Mouse (Mus musculus) heart, embryonic 11.5 days (tissue): ENCODE measurements around the gene Ift52. TPM values are rescaled to one million over a fixed set of nuclear protein-coding genes. Genes with fewer than 3 reads are reported as not detected.

Source experiments
- ATAC-seq: fragments of 200-750 bp; cut with Nextera tagmentation; replicated peaks from 2 replicates; pipeline ENCODE4 v1.8.0; 2017; ENCODE audit warnings: moderate library complexity; ENCODE audit not compliant: insufficient number of reproducible peaks, low FRiP score, low TSS enrichment
- H3K27ac ChIP-seq: fragments of 300-500 bp; sonication (generic); 2 replicates; pipeline ENCODE4 v1.5.1; 2014; ENCODE audit warnings: mild to moderate bottlenecking, low read depth, low read length
- H3K27me3 ChIP-seq: fragments of 300-500 bp; sonication (generic); 2 replicates; pipeline ENCODE4 v1.6.1; 2014; ENCODE audit warnings: mild to moderate bottlenecking, low read length, mixed read lengths; ENCODE audit not compliant: control insufficient read depth, insufficient read depth
- H3K36me3 ChIP-seq: fragments of 300-500 bp; sonication (generic); 2 replicates; pipeline ENCODE4 v1.6.1; 2014; ENCODE audit warnings: mild to moderate bottlenecking, low read length, moderate library complexity, mixed read lengths; ENCODE audit not compliant: control insufficient read depth, insufficient read depth
- H3K4me1 ChIP-seq: fragments of 300-500 bp; sonication (generic); 2 replicates; pipeline ENCODE4 v1.6.1; 2014; ENCODE audit warnings: low read length; ENCODE audit not compliant: control insufficient read depth, insufficient read depth
- H3K4me2 ChIP-seq: fragments of 300-500 bp; sonication (generic); 2 replicates; pipeline ENCODE4 v1.6.1; 2014; ENCODE audit warnings: mild to moderate bottlenecking, moderate library complexity
- H3K4me3 ChIP-seq: fragments of 300-500 bp; sonication (generic); 2 replicates; pipeline ENCODE4 v1.5.1; 2014; ENCODE audit warnings: low read depth, low read length
- H3K9ac ChIP-seq: fragments of 300-500 bp; sonication (generic); 2 replicates; pipeline ENCODE4 v1.6.1; 2014; ENCODE audit warnings: mild to moderate bottlenecking, low read depth, low read length, moderate library complexity
- H3K9me3 ChIP-seq: fragments of 300-500 bp; sonication (generic); replicated peaks from 2 replicates; pipeline ENCODE4 v1.6.1; 2016; ENCODE audit warnings: low read length; ENCODE audit not compliant: control insufficient read depth
- WGBS: fragments of 180-500 bp; shearing (Covaris S2); extraction: QIAGEN DNeasy Blood & Tissue Kit; methylation state at CpG from one replicate; pipeline ENCODE4 v1.1.7; 2014; ENCODE audit not compliant: insufficient replicate concordance; 5-methylcytosine and 5-hydroxymethylcytosine counted together
- microRNA-seq: library from miRNA; unstranded; fragments of <30 nt; microRNA quantifications from one replicate; pipeline ENCODE4, GENCODE M21; 2016; ENCODE audit warnings: borderline number of aligned reads
- polyA plus RNA-seq: library from polyadenylated mRNA; unstranded; fragments of >200 nt; fragmentation: Nextera tagmentation; extraction: Ambion mirVana; gene quantifications from 2 replicates; pipeline ENCODE4 v1.2.1, GENCODE M21; 2014

Gene Ift52
- polyA plus RNA-seq, 1 experiment from 2014 or later: 39.8 TPM

DNA sequence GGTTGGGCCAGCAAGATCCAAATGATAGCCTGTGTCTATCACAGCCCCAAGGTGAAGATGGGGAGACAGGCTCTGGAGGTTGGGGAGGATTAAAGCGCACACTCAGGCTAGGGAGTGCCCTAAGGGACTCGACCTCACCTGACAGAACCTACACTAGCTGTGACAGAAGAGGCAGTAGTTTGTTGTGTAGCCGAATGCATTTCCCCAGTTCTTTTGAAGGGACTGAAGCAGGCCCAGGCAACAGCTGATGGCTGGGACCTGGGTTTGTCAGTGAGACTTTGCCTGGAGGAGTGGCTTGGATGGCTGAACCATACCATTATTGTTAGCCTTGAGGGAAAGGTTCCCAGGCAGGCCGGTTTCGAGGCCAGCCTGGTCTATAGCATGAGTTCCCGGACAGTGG, 67.9 kb downstream of the Ift52 start:
- Histone ChIP-seq H3K36me3 (no peaks in the 10 kb centered on the region), H3K4me1 (no peaks in the 10 kb centered on the region), H3K9me3 (no peaks in the 10 kb centered on the region), H3K27me3 (no peaks in the 10 kb centered on the region), H3K4me2 (no peak overlapping the region), H3K4me3 (no peak overlapping the region), H3K9ac (no peak overlapping the region), H3K27ac (no peak overlapping the region)
- 76% methylated on average over 6 of the region's 6 CpGs for WGBS
- ATAC-seq: no peak

DNA sequence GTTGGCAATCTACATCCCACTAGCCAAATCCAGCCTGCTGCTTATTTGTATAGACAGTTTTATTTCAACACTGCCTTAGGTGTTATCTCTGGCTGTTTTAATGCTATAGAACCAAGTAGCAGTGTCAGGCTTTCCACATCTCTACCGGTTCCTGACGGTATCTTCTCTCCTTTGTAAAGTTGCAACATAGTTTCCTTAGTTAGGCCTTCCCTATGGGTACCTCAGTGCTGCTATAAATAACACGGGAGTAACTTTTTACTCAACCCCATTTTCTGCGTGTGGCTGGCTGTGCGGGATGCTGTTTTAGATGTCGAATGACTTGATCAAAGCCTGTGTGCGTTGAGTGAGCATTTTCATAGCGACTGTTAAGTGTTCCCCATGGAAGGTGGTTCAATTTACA, 69.4 kb downstream of the Ift52 start:
- Histone ChIP-seq H3K4me3 (no peak overlapping the region), H3K36me3 (no peaks in the 10 kb centered on the region), H3K27me3 (no peaks in the 10 kb centered on the region), H3K4me1 (no peaks in the 10 kb centered on the region), H3K9me3 (no peaks in the 10 kb centered on the region), H3K4me2 (no peak overlapping the region), H3K27ac (no peak overlapping the region), H3K9ac (no peak overlapping the region)
- 64% methylated on average over 8 of the region's 8 CpGs for WGBS
- ATAC-seq: no peak

DNA sequence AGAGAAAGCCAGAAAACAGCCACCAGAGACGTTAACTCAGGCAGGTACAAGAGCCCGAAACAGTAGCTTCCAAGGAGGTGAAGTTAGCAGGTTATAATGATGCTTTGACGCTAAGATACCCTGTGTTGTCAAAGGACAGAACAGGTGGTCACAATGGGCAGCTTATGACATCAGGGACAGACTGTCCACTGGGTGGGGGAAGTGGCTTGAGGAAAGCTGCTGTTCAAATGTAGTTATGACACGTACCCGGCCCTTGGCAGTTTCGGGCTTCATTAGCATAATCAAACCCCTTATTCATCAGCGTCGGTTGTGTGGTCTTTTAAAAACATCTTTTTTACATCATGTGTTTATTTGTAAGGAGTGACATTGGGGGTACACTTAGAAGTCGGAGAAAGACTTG, 70.6 kb downstream of the Ift52 start, which contains the start of gene Gtsf1l:
Gene Gtsf1l, minus strand, starts transcription at position 128 of the 400 bp plus-strand sequence.
- H3K4me3 ChIP-seq: no peak within 1 kb of the TSS
- no peaks in the 10 kb centered on the region for H3K27me3 ChIP-seq
- H3K27ac ChIP-seq: no peak within 1 kb of the TSS
- 82% methylated on average over 9 of the region's 9 CpGs for WGBS
- ATAC-seq: no peak
- H3K4me2 ChIP-seq: no peak within 1 kb of the TSS
- H3K4me1 ChIP-seq: no peaks in the 10 kb centered on the region
- no peak within 1 kb of the TSS for H3K9ac ChIP-seq
- no peaks in the 10 kb centered on the region for H3K9me3 ChIP-seq
- H3K36me3 ChIP-seq: no peaks in the 10 kb centered on the region

DNA sequence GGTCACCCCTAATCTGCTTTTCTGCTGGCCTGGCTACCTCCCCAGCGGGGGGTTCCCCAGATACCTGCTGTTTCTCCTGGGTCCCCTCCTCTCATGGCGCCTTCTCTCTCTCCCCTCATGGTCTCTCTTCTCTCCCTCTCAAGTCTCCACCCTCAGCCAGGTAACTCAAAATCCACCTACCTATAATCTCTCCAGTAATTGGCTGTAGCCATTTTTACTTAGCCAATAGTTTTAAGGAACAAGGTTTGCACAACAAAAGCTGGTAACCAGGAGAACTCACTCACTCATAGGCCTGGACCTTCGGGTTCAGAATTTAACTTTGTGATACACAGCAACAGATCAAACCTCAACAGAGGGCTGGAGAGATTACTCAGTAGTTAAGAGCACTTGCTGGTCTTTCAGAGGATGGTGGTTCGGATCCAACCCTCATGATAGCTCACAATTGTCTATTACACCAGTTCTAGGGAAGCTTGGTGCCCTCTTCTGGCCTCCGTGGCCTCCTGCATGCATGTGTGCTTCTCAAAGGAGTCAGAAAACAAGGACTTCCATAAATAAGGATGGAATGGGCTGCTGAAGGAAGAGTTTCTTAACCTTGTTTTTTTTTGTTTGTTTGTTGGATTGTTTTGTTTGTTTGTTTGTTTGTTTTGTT, 72.4 kb downstream of the Ift52 start:
- no peaks in the 10 kb centered on the region for H3K9me3 ChIP-seq
- H3K27me3 ChIP-seq: no peaks in the 10 kb centered on the region
- H3K4me3 ChIP-seq: no peak overlapping the region
- no peaks in the 10 kb centered on the region for H3K4me1 ChIP-seq
- H3K36me3 ChIP-seq: no peaks in the 10 kb centered on the region
- H3K27ac ChIP-seq: no peak overlapping the region
- no peak overlapping the region for H3K9ac ChIP-seq
- no peak for ATAC-seq
- WGBS: 69% methylated on average over 5 of the region's 5 CpGs
- no peak overlapping the region for H3K4me2 ChIP-seq

DNA sequence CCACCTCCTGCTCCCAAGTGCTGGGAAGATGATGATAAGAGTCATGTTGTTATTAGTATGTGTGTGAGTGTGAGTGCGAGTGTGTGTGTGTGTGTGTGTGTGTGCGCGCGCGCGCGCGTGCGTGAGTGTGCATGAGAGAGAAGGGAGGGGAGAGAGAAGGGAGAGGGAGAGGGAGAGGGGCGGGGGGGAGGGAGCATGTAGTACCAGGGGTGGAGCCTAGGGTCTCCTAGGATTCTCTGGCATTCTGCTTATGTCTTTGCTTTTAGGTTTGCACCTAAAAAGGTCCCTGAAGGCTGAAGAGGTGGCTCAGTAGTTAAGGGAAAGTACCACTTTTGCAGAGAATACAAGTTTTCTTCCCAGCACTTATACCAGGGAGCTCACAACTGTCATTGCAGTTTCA, 77.8 kb downstream of the Ift52 start:
- Histone ChIP-seq H3K4me2 (no peak overlapping the region), H3K4me1 (no peaks in the 10 kb centered on the region), H3K36me3 (no peaks in the 10 kb centered on the region), H3K27me3 (no peaks in the 10 kb centered on the region), H3K9ac (no peak overlapping the region), H3K4me3 (no peak overlapping the region), H3K27ac (no peak overlapping the region), H3K9me3 (no peaks in the 10 kb centered on the region)
- 82% methylated on average over 10 of the region's 10 CpGs for WGBS
- no peak for ATAC-seq

Small RNAs within 50 kb of the gene (microRNA-seq; reads per million reads assigned to microRNA genes)
- not detected for gene Gm22174
- 0.34 reads per million for gene Mir7003

Other genes starting within 250 kb of the Ift52 start
- 155 and 164 TPM in 2 replicates for gene Srsf6, start 85.8 kb upstream of the Ift52 start, polyA plus RNA-seq
- not detected in 2 replicates for gene L3mbtl1, start 73.9 kb upstream of the Ift52 start, polyA plus RNA-seq
- not detected in 2 replicates for gene Sgk2, start 30.0 kb upstream of the Ift52 start, polyA plus RNA-seq
- gene Mybl2, start 37.3 kb downstream of the Ift52 start, polyA plus RNA-seq: 17.6 and 18.3 TPM in 2 replicates
- not detected in 2 replicates for gene Gtsf1l, start 70.5 kb downstream of the Ift52 start, polyA plus RNA-seq
- 1.8 and 1.9 TPM in 2 replicates for gene Tox2, start 185.8 kb downstream of the Ift52 start, polyA plus RNA-seq